Mouse (Mus musculus): ENCODE results near the gene Hist2h2ac. TPM values are rescaled to one million over a fixed set of nuclear protein-coding genes. Genes with fewer than 3 reads are reported as not detected.
A peak's percentile ranks its signal among the peaks of the same experiment; 100 is the strongest.
"Not testable (repeated sequence)": the region's sequence is repeated elsewhere in the genome, so short reads cannot be mapped to it uniquely, and the experiment has no call there.

Hist2h2ac gene
- total RNA-seq, 2 experiments from 2014 or later = 103 to 121 TPM

DNA sequence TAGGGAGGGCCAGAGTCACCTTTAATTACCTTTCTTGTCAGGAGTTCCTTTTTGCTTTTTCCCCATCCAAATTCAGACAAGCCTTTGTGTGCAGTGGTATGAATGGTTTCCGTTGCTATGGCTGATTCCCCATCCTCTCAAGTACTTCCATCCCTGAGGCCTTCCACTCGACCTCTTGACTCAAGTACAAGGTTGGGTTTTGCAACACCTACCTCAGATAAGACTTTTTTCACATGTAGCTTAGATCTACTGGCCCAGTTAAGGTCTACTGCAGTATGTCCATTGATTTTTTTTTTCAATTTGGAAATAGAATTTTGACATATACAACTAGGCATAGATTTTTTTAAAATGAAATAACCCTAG lies 11.1 kb upstream of the Hist2h2ac start:
- no peak for DNase-seq
- intact Hi-C loops (cut with DNase I) = no loop called here

DNA sequence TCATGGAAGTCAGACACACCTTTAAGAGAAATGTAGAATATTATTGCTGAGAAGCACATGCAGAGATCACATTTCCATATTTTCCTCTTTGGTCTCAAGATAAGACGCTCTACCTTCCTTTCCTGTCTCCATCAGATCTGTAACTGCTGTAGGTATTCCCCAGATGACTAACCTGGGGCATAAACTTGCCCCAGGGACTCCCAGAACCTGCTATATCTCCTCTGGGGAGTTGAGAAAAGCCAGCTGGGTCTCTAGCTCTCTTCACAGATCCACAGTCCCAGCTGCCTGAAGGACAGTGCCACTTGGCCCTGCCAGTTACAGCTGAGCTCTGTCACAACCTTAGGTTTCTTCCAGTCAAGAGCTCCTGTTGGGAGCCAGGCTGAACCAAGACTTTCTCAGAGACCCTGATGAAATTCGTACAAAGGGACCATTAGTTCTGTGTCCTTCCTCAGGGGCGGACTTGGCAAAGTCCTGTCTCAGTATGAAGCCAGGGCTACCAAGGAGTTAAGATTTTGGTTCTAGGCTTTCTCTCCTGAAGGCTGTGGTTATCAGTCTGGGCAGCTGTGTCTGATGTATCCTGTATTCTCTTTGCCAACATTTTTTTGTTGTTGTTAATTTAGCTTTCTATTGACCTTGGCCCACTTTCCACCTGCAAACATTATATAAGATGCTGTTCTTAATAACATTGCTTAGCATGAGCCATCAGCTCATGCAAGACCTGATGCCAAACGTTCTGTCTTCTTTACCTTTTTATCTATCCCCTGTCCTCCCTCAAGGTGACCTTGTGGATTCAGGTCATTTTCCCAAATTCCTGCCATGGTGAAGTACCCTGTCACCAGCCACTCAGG lies 10.5 kb upstream of the Hist2h2ac start:
- DNase-seq = no peak
- intact Hi-C loops (cut with DNase I) = no loop called here

GRCm38 (mm10) chr3:96230404-96230803 lies 9.7 kb upstream of the Hist2h2ac start:
- DNase-seq = no peak
- intact Hi-C loops (cut with DNase I) = no loop called here

GRCm38 (mm10) chr3:96228828-96229227 lies 8.1 kb upstream of the Hist2h2ac start:
- no peak for DNase-seq
- intact Hi-C loops (cut with DNase I) = no loop called here

- intact Hi-C loops (cut with DNase I) = no loop called here
- DNase-seq = no peak
Measured at GRCm38 (mm10) chr3:96226695-96227648, 6.3 kb upstream of the Hist2h2ac start.

DNA sequence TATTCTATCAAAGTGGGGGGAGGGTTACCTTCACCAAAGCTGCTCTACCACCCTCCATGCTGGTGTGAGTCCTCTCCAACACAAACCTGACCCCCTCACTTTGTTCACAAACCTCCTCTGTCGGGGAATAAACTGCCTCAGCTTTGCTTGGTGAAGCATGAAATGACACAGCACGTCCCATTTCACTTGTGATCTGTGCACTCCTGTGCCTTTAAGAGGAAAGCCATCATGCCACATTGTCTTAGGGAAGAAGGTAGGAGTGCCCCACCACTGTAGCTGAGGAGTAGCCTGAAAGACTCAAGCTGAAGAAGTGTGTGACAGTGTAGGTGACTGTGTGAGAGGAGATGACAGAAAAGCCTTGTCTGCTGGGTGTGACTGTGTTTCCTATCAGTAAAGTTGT lies 4.7 kb upstream of the Hist2h2ac start:
- intact Hi-C loops (cut with DNase I) = no loop called here
- no peak for DNase-seq

- intact Hi-C loops (cut with DNase I) = loop anchor here (2.0 kb wide), 1 partner anchor 14 kb away; no protein-coding TSS in a partner anchor
- no peak for DNase-seq
Measured at GRCm38 (mm10) chr3:96222774-96223173, 2.1 kb upstream of the Hist2h2ac start.

- intact Hi-C loops (cut with DNase I) = loop anchor here (2.0 kb wide), 2 partner anchors 15 to 47 kb away; no protein-coding TSS in a partner anchor
- no peak for DNase-seq
Measured at GRCm38 (mm10) chr3:96221640-96222038, 959 bp upstream of the Hist2h2ac start.

GRCm38 (mm10) chr3:96220131-96220764 lies 432 bp downstream of the Hist2h2ac start:
- intact Hi-C loops (cut with DNase I) = loop anchor here (2.0 kb wide), 1 partner anchor 45 kb away; no protein-coding TSS in a partner anchor
- DNase-seq = peak in 1 of 2 experiments; percentile 42

DNA sequence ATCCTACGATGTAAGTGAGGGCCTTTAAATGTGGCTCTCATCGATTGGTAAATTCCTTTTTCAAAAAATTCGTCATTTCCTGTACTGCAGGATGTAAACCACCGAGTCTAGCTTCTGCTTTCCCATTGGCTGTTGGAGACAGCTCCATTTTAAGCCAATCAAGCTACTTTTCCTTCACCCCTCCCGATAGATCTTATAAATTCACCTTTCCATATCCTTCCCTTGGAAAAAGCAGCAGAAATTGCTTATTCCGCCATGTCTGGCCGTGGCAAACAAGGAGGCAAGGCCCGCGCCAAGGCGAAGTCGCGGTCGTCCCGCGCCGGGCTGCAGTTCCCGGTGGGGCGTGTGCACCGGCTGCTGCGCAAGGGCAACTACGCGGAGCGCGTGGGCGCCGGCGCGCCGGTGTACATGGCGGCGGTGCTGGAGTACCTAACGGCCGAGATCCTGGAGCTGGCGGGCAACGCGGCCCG lies 984 bp downstream of the Hist2h2ac start, which contains the start of the genes Bola1 and Hist2h2ab:
Gene Bola1, minus strand, starts transcription at position 49 of the 470 bp plus-strand sequence.
Gene Hist2h2ab, plus strand, starts transcription at position 205 of the 470 bp plus-strand sequence.
- intact Hi-C loops (cut with DNase I) = loop anchor here (2.0 to 5.0 kb wide), 2 partner anchors 45 to 152 kb away; no protein-coding TSS in a partner anchor
- peak; percentile 85 to 88 for DNase-seq

GRCm38 (mm10) chr3:96219191-96219641 lies 1.5 kb downstream of the Hist2h2ac start:
- DNase-seq = peak; percentile 53 to 64

GRCm38 (mm10) chr3:96209242-96209641 lies 11.4 kb downstream of the Hist2h2ac start:
- intact Hi-C loops (cut with DNase I) = no loop called here
- DNase-seq = peak in 1 of 2 experiments; percentile 47

More at GRCm38 (mm10) chr3:96219191-96219641, 1.5 kb downstream of the Hist2h2ac start:
- intact Hi-C loops (cut with DNase I) = loop anchor here (5.0 kb wide), 1 partner anchor 152 kb away; no protein-coding TSS in a partner anchor

DNA sequence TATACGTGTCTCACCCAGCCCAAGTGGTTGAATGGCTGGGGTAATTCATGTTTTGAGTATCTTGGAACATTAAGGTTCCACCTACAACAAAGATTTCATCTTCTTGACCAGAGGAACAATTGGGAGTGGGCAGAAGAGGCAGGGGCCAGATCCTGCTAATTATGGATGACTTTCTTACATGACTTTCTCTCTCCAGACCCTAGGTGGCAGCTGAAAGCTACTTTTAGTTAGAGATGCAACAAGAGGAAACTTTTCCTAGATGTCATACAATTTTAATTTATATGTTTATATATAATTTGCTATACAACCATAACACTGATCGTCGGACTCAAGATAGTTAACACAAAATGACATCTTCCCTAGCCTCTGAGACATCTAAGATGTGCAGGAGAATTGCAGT lies 12.9 kb downstream of the Hist2h2ac start:
- intact Hi-C loops (cut with DNase I) = no loop called here
- no peak for DNase-seq

- no peak for DNase-seq
- intact Hi-C loops (cut with DNase I) = no loop called here
Measured at GRCm38 (mm10) chr3:96199731-96200130, 20.9 kb downstream of the Hist2h2ac start.

DNA sequence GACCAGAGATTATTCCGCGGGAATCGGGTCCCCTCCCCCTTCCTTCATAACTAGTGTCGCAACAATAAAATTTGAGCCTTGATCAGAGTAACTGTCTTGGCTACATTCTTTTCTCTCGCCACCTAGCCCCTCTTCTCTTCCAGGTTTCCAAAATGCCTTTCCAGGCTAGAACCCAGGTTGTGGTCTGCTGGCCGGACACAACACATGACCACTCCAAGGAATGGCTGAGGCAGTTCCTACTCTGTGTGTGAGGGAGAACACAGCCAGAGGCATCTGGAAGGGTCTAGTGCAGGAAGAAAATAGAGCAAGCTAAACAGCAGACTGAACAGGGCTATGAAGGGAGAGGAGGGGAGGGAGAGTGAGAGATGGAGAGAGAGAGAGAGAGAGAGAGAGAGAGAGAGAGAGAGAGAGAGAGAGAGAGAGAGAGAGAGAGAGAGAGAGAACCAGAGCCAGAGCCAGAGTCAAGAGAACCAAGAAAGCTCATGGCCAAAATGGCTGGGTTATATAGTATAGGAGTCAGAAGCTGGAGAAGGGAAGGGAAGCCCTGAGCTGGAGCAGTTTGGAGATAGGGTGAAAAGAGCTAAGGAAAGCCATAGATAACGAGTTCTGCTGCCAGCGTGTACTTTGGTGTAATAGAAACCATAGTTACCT lies 22.0 kb downstream of the Hist2h2ac start:
- intact Hi-C loops (cut with DNase I); DNase-seq: not testable (repeated sequence)

GRCm38 (mm10) chr3:96198181-96198580 lies 22.5 kb downstream of the Hist2h2ac start:
- intact Hi-C loops (cut with DNase I) = no loop called here
- DNase-seq = no peak

GRCm38 (mm10) chr3:96197129-96197749 lies 23.4 kb downstream of the Hist2h2ac start:
- intact Hi-C loops (cut with DNase I) = no loop called here
- DNase-seq = peak; percentile 89 to 91

DNA sequence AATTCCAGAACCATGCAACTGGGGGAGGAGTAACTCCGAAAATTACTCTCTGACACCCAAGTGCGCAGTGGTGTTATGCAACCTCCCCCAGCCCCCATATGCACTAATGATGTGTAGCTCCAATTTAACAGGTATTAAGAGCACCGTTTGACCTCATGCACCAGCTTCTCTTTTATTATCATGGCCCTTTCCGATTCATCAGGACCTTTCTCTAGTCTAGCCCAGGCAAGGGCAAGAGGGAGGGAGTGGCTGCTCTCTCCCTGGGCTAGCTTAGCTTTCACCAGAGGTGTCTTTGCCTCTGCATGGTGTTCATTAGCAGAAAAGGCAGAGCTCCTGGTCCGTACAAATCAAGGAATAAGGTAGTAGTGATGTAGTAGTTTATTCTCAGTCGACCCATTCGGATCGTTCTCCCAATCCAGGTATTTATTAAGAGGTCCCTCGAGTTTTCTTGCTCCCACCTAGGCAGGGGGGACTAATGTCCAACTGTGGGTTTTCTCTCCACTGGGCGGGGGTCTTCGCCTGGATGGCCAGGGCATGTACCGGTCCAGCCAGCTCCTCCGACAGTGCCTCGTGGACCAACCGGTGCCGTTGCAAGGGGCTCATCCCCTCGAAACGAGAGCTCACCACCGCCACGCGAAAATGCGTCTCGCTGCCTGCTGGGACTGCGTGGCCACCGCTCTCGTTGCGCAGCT lies 24.1 kb downstream of the Hist2h2ac start:
- no peak for DNase-seq
- intact Hi-C loops (cut with DNase I) = no loop called here
